Mouse (Mus musculus) brain, embryonic 14.5 days (tissue): ENCODE results near the gene Stradb.

Experiments used
- CTCF ChIP-seq: fragments of 200-500 bp; IDR thresholded peaks from 2 replicates; pipeline ENCODE4 v1.5.1; 2012; ENCODE audit warnings: inconsistent platforms, mild to moderate bottlenecking, moderate library complexity, borderline replicate concordance; ENCODE audit not compliant: insufficient read depth, insufficient read length; ENCODE audit errors: extremely low read depth
- POLR2A ChIP-seq: fragments of 200-500 bp; IDR thresholded peaks from 2 replicates; pipeline ENCODE4 v1.6.1; 2012; ENCODE audit warnings: mild to moderate bottlenecking, inconsistent platforms, borderline replicate concordance; ENCODE audit not compliant: poor library complexity, insufficient read depth, insufficient read length, severe bottlenecking; ENCODE audit errors: extremely low read depth

- TF ChIP-seq CTCF (no peak), POLR2A (no peak)
These were observed 22.2 kb upstream of the Stradb start for GRCm38 (mm10) chr1:58950899-58951648.
